Mouse (Mus musculus): Measurements from ENCODE around the gene Ccn2.

DNA sequence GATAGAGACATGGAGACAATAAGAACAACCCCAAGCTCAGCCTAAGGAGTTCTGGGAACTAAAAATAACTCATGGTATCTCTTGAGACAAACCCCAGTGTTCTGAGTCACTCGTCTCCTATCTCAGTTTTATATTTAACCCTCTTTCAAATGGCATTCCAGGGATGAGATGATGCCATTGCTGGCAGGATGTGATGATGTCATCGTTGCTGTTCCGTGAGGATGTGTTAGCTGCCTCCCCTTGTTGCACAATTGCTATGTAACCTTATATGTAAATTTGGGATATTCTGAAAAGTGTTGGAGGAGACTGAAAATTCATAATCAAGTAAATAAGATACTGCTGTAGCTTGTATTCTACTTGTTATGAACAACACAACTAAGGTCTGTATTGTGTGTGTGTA, 14.2 kb upstream of the Ccn2 start:
- TF ChIP-seq CTCF (IDR thresholded peaks at IDR 0.05), result no peak
- peak; percentile 35 for TF ChIP-seq EP300 (IDR thresholded peaks at IDR 0.05)
